Mouse (Mus musculus) limb, embryonic 12.5 days (tissue): ENCODE results near the gene 2310039H08Rik. TPM values are rescaled to one million over a fixed set of nuclear protein-coding genes. Genes with fewer than 3 reads are reported as not detected.
"Not testable (repeated sequence)": the region's sequence is repeated elsewhere in the genome, so short reads cannot be mapped to it uniquely, and the experiment has no call there.

Experiments used
- ATAC-seq: fragments of 200-750 bp; cut with Nextera tagmentation; 2 replicates; pipeline ENCODE4 v1.8.0; 2017; ENCODE audit warnings: low read depth, moderate TSS enrichment; ENCODE audit not compliant: insufficient number of reproducible peaks, insufficient read depth, low FRiP score, low TSS enrichment
- H3K27ac ChIP-seq: fragments of 300-500 bp; sonication (generic); 2 replicates; pipeline ENCODE4 v1.5.1; 2016; ENCODE audit warnings: mild to moderate bottlenecking, moderate library complexity
- H3K27me3 ChIP-seq: fragments of 300-500 bp; sonication (generic); 2 replicates; pipeline ENCODE4 v1.6.1; 2016; ENCODE audit warnings: mild to moderate bottlenecking, moderate library complexity
- H3K36me3 ChIP-seq: fragments of 300-500 bp; sonication (generic); 2 replicates; pipeline ENCODE4 v1.6.1; 2016; ENCODE audit warnings: mild to moderate bottlenecking, moderate library complexity
- H3K4me1 ChIP-seq: fragments of 300-500 bp; sonication (generic); replicated peaks from 2 replicates; pipeline ENCODE4 v1.6.1; 2016
- H3K4me2 ChIP-seq: fragments of 300-500 bp; sonication (generic); 2 replicates; pipeline ENCODE4 v1.6.1; 2016; ENCODE audit warnings: mild to moderate bottlenecking, moderate library complexity
- H3K4me3 ChIP-seq: fragments of 300-500 bp; sonication (generic); replicated peaks from 2 replicates; pipeline ENCODE4 v1.5.1; 2016; ENCODE audit warnings: mild to moderate bottlenecking
- H3K9ac ChIP-seq: fragments of 300-500 bp; sonication (generic); replicated peaks from 2 replicates; pipeline ENCODE4 v1.6.1; 2016; ENCODE audit warnings: mild to moderate bottlenecking, moderate library complexity
- H3K9me3 ChIP-seq: fragments of 300-500 bp; sonication (generic); 2 replicates; pipeline ENCODE4 v1.6.1; 2016; ENCODE audit warnings: mild to moderate bottlenecking, moderate library complexity
- WGBS: fragments of 180-500 bp; shearing (Covaris S2); methylation state at CpG from one replicate; pipeline ENCODE4 v1.1.7; 2016; 5-methylcytosine and 5-hydroxymethylcytosine counted together
- polyA plus RNA-seq: library from polyadenylated mRNA; unstranded; fragments of >200 nt; fragmentation: Nextera tagmentation; extraction: Ambion mirVana; gene quantifications from 2 replicates; pipeline ENCODE4 v1.2.1, GENCODE M21; 2016

2310039H08Rik gene
- polyA plus RNA-seq, 1 experiment from 2014 or later: 49.8 TPM

DNA sequence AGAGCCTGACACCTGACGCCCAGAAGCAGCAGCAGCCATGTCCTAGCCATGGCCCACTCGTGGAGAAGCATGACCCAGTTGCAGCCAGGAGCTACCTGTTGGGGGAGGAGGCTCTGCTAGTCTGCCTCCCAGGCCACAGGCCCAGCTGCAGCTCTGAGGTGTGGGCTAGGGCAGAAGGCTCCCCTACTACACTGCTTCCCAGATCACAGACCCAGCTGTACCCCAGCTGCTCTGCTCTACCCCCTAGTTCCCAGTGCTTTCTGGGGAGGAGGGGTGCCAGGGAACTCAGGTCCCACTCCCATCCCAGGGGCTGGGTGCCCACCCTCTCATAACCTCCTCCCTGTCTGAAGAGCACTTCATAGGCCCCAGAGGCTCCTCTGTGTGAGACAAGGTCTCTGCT, 8.9 kb upstream of the 2310039H08Rik start, which contains the start of gene Ptcra:
Ptcra (minus strand) TSS at position 169 of the 400 bp plus-strand sequence.
- 61% methylated on average over 2 of the region's 2 CpGs for WGBS
- Histone ChIP-seq H3K4me1 (0 out of 2 replicates have a peak, but pooled peaks cover 6% of the 10 kb centered on the region), H3K9ac (no peak within 1 kb of the TSS)

GRCm38 (mm10) chr17:46764916-46765315, 7.5 kb upstream of the 2310039H08Rik start:
- not testable (repeated sequence) for H3K4me2 ChIP-seq, H3K27ac ChIP-seq, H3K4me1 ChIP-seq, H3K27me3 ChIP-seq, H3K4me3 ChIP-seq, H3K36me3 ChIP-seq, H3K9me3 ChIP-seq, ATAC-seq, H3K9ac ChIP-seq
- 68% methylated on average over 9 of the region's 9 CpGs for WGBS

More for the DNA sequence above, 8.9 kb upstream of the 2310039H08Rik start, which contains the start of gene Ptcra:
- H3K27ac ChIP-seq: no peak within 1 kb of the TSS
- H3K9me3 ChIP-seq: no peaks in the 10 kb centered on the region
- no peaks in the 10 kb centered on the region for H3K27me3 ChIP-seq
- no peaks in the 10 kb centered on the region for H3K36me3 ChIP-seq
- no peak within 1 kb of the TSS for H3K4me3 ChIP-seq
- ATAC-seq: no peak
- no peak within 1 kb of the TSS for H3K4me2 ChIP-seq

DNA sequence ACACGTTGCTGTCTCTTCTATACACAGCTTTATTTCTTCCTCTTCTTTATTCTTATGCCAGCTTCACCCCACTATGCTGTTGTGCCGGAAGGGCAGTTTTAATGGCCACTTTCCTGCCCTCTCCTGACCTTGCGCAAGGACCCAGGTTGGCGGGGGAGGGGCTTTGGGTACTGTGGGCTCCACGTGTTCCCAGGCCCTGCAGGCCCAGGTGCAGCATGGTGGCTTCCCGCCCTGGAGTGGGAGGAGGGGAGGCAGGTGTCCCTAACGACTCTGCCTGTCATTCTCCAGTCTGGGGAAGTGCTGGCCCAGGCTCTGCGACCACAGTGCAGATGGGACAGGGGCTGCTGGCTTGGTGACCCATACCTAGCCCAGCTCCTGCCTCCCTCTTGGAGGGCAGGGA, 4.6 kb upstream of the 2310039H08Rik start:
- Histone ChIP-seq H3K36me3 (no peaks in the 10 kb centered on the region), H3K4me1 (peaks cover 12% of the 10 kb centered on the region), H3K4me3 (no peak overlapping the region), H3K4me2 (no peak overlapping the region), H3K27me3 (no peaks in the 10 kb centered on the region), H3K27ac (no peak overlapping the region), H3K9ac (no peak overlapping the region; the same call in 1 of the 2 replicates), H3K9me3 (no peaks in the 10 kb centered on the region)
- WGBS: 41% methylated on average over 8 of the region's 8 CpGs
- ATAC-seq: no peak

- Histone ChIP-seq H3K4me1 (peaks cover 24% of the 10 kb centered on the region), H3K27ac (no peak overlapping the region), H3K4me3 (no peak overlapping the region), H3K9ac (no peak overlapping the region), H3K27me3 (no peaks in the 10 kb centered on the region), H3K9me3 (no peaks in the 10 kb centered on the region), H3K4me2 (no peak overlapping the region), H3K36me3 (peaks cover 16% of the 10 kb centered on the region)
- 92% methylated on average over 11 of the region's 11 CpGs for WGBS
- no peak for ATAC-seq
These were observed 1.9 kb upstream of the 2310039H08Rik start for GRCm38 (mm10) chr17:46770546-46770945.

DNA sequence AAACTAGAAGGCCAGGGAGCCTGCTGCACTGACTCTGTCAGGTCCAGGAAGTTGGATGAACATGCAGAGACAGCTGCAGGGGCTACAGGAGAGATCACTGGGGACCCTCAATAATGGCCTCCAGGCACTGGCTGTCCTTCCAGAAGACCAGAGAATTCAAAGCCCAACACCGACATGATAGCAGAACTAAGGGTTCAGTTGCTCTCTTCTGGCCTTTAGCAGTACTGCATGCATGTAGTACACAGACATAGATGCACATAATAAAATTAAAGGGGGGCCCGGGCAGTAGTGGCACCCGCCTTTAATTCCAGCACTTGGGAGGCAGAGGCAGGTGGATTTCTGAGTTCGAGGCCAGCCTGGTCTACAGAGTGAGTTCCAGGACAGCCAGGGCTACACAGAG, 1.4 kb upstream of the 2310039H08Rik start:
- Histone ChIP-seq H3K9ac (no peak overlapping the region), H3K27me3 (no peaks in the 10 kb centered on the region), H3K36me3 (peaks cover 20% of the 10 kb centered on the region), H3K27ac (no peak overlapping the region), H3K4me1 (peaks cover 24% of the 10 kb centered on the region), H3K4me3 (no peak overlapping the region), H3K9me3 (no peaks in the 10 kb centered on the region), H3K4me2 (no peak overlapping the region)
- 76% methylated on average over 4 of the region's 4 CpGs for WGBS
- no peak for ATAC-seq

GRCm38 (mm10) chr17:46771616-46772015, 819 bp upstream of the 2310039H08Rik start:
- peaks cover 24% of the 10 kb centered on the region for H3K4me1 ChIP-seq
- no peaks in the 10 kb centered on the region for H3K27me3 ChIP-seq
- ATAC-seq: no peak
- 62% methylated on average over 17 of the region's 17 CpGs for WGBS
- peak overlapping the region; percentile 78 for H3K4me2 ChIP-seq
- H3K27ac ChIP-seq: peak overlapping the region; percentile 82; the same call in 1 of the 2 replicates
- peak overlapping the region; percentile 87 for H3K4me3 ChIP-seq
- H3K9ac ChIP-seq: peak overlapping the region; percentile 77; the same call in 1 of the 2 replicates
- H3K9me3 ChIP-seq: no peaks in the 10 kb centered on the region
- H3K36me3 ChIP-seq: peaks cover 26% of the 10 kb centered on the region

GRCm38 (mm10) chr17:46772038-46772403, 414 bp upstream of the 2310039H08Rik start:
- Histone ChIP-seq H3K27me3 (no peaks in the 10 kb centered on the region), H3K9ac (peak overlapping the region; percentile 77; the same call in 1 of the 2 replicates), H3K27ac (peak overlapping the region; percentile 82), H3K36me3 (peaks cover 30% of the 10 kb centered on the region), H3K4me3 (peak overlapping the region; percentile 87), H3K9me3 (no peaks in the 10 kb centered on the region), H3K4me1 (peaks cover 24% of the 10 kb centered on the region), H3K4me2 (peak overlapping the region; percentile 78)
- ATAC-seq: no peak
- WGBS: 12% methylated on average over 5 of the region's 5 CpGs

- 10% methylated on average over 19 of the region's 20 CpGs for WGBS
These were observed 1.1 kb downstream of the 2310039H08Rik start for GRCm38 (mm10) chr17:46773278-46774130.

GRCm38 (mm10) chr17:46774131-46774472, 1.7 kb downstream of the 2310039H08Rik start:
- H3K27me3 ChIP-seq: no peaks in the 10 kb centered on the region
- no peak overlapping the region for H3K9ac ChIP-seq
- ATAC-seq: no peak
- 34% methylated on average over 2 of the region's 2 CpGs for WGBS
- H3K27ac ChIP-seq: 0 out of 2 replicates have a peak overlapping the region, but pooled peaks have one; percentile 29
- H3K9me3 ChIP-seq: no peaks in the 10 kb centered on the region
- peaks cover 18% of the 10 kb centered on the region for H3K4me1 ChIP-seq
- H3K36me3 ChIP-seq: peaks cover 51% of the 10 kb centered on the region
- H3K4me3 ChIP-seq: peak overlapping the region; percentile 87; the same call in 1 of the 2 replicates
- H3K4me2 ChIP-seq: peak overlapping the region; percentile 78

More at GRCm38 (mm10) chr17:46773278-46774130, 1.1 kb downstream of the 2310039H08Rik start:
- Histone ChIP-seq H3K36me3 (peaks cover 45% of the 10 kb centered on the region), H3K4me3 (peak overlapping the region; percentile 87), H3K9ac (peak overlapping the region; percentile 77), H3K27me3 (no peaks in the 10 kb centered on the region), H3K9me3 (no peaks in the 10 kb centered on the region), H3K4me1 (peaks cover 18% of the 10 kb centered on the region), H3K27ac (peak overlapping the region; percentile 82; the same call in 1 of the 2 replicates), H3K4me2 (peak overlapping the region; percentile 78)
- ATAC-seq: no peak

- no peaks in the 10 kb centered on the region for H3K27me3 ChIP-seq
- no peaks in the 10 kb centered on the region for H3K9me3 ChIP-seq
These were observed 2.6 kb downstream of the 2310039H08Rik start for GRCm38 (mm10) chr17:46775070-46775469.

DNA sequence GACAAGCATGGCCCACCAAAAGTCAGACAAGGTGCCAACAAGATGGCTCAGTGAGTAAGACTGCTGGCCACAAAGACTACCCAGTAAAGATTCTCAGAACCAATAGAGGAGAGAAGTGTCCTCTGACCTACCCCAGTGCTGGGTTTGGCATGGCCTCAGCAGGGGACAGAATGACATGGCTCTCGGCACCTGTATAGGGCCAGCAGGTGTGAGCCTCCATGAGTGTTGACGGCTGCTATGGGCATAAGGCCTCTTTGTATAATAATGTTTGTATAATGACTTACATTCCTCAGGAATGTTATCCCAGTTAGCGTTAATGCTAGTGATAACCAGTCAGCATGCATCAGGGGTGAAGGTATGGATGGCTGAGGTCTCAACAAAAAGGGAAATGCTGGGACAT, 3.7 kb downstream of the 2310039H08Rik start:
- Histone ChIP-seq H3K9me3 (no peaks in the 10 kb centered on the region), H3K4me3 (no peak overlapping the region), H3K27ac (no peak overlapping the region), H3K4me1 (peaks cover 20% of the 10 kb centered on the region), H3K9ac (no peak overlapping the region), H3K27me3 (no peaks in the 10 kb centered on the region), H3K4me2 (no peak overlapping the region), H3K36me3 (peaks cover 70% of the 10 kb centered on the region)
- no peak for ATAC-seq
- 81% methylated on average over 3 of the region's 3 CpGs for WGBS

More at GRCm38 (mm10) chr17:46775070-46775469, 2.6 kb downstream of the 2310039H08Rik start:
- Histone ChIP-seq H3K4me3 (no peak overlapping the region), H3K36me3 (peaks cover 60% of the 10 kb centered on the region), H3K4me2 (no peak overlapping the region), H3K27ac (no peak overlapping the region), H3K9ac (no peak overlapping the region), H3K4me1 (peaks cover 18% of the 10 kb centered on the region)
- no peak for ATAC-seq
- 94% methylated on average over 9 of the region's 9 CpGs for WGBS
